Mouse (Mus musculus) erythroblast, embryonic 14.5 days (primary cell): Measurements from ENCODE around the gene Angpt4.

Experiments used
- GATA1 ChIP-seq: IDR thresholded peaks from 2 replicates; pipeline ENCODE4 v1.6.1; 2012; ENCODE audit warnings: low read length, inconsistent platforms, mixed read lengths
- TAL1 ChIP-seq: IDR thresholded peaks from 3 replicates; pipeline ENCODE4 v1.6.1; 2012; ENCODE audit warnings: low read length, inconsistent platforms, mixed read lengths

DNA sequence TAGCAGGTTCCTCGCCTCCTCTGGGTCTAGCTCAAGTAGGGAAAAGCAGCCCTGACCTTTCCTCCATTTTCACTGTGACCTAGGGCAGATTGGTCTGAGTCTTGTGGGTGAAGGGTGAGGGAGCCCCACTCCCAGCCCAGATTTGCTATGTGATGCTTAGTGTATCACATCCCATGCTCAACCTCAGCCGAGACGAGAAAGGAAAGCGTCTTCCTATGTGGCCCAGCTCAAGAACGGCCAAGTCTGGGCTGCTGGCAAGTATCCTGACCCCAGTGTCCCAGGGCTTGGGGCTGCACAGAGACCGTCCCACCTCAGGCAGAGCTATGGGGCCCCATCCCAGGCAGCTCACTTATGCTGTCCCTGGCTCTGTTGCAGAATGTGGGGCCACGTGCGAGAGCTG, 42.8 kb upstream of the Angpt4 start:
- no peak for TF ChIP-seq GATA1
- no peak for TF ChIP-seq TAL1
